Mouse (Mus musculus): ENCODE data around the gene Myt1l.

Myt1l gene

DNA sequence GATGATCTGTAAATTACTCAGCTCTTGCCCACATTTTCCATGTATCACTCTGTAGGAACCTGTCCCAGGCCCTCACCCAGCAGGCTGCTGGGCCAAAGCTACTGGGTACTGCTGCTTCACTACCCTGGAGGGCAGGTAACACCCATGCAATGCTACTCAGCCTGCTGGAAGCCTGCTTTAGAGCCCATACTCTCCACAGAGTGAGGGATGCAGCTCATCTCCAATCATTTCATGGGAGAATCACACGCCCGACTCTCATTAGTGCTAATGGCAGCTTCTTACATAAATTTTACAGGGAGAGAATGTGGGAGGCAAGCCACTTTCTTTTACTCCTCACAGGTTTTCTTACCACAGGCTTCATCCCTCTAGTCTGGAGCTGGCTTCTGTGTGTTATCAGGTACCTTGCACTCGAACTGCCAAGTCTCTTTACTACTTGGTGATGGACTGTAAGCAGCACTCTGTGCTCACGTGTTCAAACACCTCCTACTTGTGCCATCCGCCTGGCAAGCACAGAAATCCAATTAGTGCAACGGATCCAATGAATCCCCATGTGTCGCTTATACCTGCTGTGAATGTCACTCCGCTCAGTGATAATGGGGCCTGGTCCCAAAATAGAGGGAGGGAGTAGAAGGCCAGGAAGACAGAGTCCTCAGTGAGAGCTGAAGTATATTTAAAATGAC is 212.3 kb downstream of the Myt1l start:
- DNase-seq: no peak

DNA sequence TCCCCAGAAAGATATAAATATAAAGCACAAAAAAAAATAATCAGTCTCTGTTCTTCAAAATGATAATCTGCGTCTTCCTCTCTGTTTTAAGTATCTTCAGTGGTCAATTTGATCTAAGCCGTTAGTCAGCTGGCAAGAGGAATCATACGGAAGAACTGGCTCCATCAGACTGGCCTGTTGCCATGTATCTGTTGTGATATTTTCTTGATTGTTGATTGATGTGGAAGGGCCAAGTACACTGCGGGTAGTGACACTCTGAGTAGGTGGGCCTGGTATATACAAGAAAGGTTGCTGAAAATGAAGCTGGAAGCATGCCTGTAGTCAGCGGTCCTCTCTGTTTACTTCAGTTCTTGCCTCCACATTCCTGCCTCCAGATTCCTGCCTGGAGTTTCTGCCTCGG is 213.0 kb downstream of the Myt1l start:
- no peak for DNase-seq

DNA sequence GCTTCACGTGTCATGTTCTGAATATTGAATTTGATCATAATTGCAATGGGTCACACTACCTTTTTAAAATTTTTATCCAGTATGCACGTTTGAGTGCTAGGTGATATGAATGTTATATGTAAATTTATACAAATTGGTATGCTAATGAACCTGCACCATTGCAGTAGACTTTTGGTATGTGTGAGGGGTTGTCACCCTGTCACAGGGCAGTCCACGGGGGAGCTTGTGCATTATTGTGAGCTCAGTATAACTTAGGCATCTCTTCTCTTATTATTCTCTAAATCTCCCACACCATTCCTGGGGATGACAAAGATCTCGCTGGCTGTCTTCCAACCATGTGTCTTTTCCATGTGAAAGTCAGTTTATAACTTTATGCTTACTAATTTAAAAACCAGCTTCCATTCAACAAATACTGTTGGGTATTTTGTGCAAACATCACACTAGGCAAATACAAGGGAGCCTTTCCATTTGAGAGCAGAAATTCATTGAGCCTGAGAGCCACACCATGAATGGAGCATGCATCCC is 222.5 kb downstream of the Myt1l start:
- no peak for DNase-seq

DNA sequence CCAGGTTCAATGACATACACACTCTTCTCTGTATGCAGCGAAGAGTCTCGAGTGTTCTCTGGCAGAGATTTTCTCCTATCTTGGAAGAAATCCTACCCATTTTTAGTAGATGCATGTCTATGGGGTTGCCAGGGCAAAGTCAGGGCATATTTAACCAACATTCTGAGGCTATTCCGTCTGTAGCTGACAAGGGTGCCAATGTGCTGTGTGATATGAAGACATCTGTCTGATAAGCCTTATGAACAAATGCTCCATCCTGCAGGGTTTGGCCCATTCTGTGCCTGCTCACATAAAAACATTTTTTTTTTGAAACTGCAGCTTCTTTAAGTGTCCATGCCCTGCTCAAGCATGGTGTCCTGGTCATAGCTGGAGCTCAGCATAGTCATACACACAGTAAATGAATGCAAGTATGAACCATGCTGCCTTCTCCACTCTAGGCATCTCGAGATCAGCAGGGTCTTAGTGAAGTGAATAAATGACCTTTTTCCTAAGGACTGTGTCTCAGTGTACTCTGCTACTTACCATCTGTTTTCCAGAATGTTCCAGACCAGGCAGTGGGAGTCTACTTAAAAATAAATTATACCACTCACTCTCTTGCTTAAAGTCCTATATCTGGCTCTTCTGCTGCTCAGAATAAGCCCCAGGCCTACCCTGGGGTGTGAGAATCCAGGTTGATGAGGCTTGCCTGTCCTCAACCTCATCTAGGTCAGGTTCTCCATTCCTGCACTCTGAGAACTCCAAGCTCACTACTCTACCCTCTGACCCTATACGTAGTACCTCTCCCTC is 227.1 kb downstream of the Myt1l start:
- DNase-seq: no peak

DNA sequence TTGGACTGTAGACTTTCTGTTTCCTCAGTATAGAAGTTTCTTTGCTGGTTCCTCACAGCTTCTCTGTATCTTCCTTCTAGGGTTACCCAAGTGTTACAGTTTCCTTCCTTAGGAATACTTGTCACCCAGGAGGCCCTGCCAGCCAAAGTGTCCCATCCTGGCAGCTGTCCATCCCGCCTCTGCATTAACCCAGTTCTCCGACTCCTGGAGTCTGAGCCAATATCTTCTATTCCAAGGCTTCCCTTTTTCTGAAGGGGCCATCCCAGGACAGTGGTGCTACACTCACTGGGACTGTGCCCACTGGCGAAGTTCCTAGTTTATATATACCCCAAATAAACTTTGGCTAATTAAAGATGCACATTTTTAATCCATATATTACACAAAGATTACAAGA is 227.7 kb downstream of the Myt1l start:
- no peak for DNase-seq

DNA sequence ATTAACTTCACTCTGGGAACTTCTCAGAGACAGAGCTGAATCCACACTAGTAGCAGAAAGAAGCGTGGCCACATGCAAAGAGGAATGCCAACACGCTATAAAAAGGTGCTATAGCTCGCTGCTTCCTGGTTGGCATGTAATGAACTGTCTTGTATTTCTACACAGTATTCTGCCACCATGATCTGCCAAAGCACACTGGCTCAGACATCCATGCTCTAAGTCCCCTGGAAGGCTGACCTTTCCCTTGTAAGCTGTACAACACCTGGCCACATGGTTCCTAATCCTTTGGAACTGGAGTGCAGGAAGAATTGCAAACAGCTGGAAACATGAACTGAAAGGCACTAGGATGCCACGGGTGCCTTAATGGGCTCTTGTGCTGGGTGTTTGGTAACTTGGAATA is 232.4 kb downstream of the Myt1l start:
- DNase-seq: no peak

DNA sequence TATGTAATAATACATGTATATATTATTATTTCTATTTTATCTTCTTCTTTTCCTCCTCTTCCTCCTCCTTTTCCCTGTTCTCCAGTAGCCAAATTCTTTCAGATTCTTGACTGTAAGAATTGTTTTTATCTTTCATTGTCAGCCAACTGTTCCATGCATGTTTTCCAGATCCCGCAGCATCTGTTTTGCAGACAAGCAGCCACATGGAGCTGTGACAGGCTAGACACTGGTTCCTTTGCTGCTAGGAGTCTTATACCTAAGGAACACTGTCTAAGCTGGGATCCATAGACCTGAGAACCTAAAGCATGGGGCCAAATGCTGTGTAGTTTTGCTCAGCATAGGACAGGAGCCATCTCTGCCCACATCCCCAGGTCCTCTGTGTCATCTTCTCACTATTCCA is 238.0 kb downstream of the Myt1l start:
- DNase-seq: no peak

DNA sequence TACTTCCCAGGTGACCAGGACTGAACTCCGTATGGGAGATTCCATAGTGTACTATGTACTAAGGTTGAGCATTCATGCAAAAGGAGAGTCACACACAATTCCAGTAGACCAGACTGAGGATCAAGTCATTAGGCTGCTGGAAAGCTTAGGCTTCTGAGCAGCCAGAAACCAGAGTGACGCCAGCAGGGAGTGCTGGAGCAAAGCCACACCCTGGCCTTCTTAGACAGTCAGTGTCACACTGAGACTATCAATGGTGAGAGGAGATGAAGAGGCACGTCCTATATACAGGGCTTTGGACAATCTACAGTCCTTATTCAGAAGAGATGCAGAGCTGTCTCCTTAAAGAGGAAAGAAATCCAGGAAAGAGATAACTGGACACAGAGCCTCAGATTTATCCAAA is 243.6 kb downstream of the Myt1l start:
- DNase-seq: no peak

DNA sequence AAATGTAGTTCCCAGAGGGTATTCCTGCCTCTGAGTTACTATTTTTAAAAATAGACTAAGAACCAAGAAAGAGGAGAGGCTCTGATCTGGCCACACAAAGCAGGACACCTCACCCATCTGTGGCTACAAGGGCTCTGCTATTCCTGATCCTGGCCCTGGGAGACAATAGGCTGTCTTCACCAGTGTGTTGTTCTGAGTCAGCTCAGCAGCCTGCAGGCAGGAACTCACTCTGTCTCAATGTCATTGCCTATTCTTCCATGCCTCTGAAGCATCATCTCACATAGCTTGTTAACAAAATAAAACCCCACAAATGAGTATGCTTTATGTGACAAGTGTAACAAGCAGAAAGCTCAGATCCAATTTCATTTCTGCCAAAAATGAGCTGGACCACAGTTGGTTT is 244.2 kb downstream of the Myt1l start:
- no peak for DNase-seq

DNA sequence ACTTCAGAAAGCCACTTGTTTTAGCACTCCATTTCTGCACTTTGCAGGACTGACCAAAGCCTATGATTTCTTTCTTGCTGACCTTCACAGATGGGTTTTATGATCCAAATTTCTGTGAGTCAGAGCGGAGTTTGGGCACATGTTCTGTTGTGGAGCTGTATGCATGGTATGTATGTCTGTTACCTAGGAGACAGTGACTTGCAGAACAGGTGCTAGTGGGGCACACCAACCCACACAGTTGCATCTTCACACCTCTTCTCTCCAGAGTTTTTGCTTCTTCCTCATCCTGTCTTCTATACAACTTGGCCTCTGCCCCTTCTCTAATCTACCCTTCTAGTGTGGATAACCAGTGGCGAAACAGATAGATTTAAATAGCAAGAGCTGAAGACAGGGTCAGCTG is 250.7 kb downstream of the Myt1l start:
- no peak for DNase-seq

DNA sequence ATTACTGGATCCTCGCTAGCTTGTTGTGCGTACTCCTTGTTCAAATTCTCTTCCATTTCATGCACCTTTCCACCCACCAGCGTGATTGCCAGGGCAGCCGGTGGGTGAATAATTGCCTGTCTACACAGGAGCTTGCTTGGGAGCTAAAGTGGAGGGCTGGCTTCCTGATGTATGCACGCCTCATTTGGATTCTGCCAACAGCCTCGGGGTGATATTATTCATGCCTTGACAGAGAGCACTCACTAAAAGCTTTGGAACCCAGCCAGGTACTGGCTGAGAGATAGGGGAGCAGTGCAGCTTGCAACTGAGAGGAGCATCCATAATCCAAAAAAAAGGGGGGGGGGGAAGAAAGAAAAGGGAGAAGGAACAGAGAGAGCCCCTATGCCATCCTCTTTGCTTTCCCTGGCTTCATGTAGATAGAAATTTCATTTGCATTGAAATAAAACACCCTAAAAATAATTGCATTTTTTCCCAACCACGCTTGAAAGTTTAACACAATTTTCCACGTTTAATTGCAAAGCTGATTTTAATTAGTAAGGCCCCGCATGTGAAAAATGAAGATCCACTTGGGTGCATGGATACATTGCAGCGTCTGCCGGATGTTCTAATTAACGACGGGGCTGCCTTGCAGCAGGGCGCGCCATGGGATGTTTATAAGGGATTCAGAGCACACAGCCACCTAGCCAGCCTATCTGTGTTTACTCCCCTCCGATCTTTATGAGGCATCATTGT is 261.3 kb downstream of the Myt1l start:
- no peak for DNase-seq

DNA sequence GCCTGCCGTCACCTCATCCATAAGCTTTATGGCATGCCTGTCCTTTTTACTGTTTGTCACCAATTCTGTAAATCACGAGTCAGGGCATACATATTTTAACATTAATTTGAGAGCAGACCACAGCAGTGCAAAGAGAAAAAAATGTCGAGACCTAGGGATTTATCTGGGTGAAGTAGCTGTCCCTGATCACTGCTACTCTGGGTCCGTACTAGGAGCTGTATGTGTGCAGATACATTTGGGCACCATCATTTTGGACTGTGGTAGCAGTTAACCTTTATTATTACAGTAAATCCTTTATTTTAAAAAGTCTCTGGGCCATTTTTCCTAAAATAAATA is 261.8 kb downstream of the Myt1l start:
- no peak for DNase-seq

DNA sequence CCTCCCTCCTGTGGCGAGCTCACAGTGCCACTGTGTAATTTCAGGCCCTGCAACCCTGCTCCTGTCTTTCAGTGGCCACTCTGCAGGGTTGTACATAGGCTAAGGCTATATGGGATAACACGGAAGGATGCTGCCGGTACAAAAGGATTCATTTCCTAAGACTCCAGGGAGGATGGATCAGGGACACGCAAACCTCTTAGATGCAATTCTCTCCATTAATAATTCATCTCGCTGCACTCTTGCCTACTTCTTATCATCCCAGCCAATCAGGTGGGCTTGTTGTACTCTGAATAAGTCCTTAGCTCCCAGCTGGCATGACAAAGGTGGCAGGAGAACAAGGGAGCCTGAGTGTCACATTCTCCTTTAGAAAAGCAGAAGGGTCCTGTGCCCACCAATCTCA is 264.8 kb downstream of the Myt1l start:
- DNase-seq: no peak

DNA sequence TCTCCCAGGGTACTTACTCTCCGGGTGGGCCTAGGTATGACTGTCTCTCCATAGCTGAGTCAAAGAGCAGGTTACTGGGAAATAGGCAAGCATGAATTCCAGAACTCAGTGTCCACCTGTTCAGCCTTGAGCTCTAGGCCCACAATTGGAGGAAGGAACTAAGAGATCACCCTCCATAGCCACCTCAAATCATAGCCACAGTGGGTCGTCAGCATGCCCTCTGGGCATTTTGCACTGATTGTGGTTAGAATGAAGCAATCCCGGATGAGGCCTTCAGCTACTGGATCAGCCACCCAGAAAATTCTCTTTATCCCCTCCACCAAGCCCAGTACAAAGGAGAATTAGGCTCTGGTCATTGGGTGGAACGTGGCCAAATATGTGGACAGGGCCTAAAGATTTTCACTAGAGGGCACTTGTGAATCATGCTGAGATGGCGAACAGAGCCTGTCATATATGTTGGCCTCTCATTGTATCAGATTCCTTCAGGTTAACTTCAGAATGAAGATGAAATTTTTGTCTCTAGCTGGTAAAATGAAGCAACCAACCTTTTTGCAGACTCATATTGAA is 267.0 kb downstream of the Myt1l start:
- DNase-seq: no peak

DNA sequence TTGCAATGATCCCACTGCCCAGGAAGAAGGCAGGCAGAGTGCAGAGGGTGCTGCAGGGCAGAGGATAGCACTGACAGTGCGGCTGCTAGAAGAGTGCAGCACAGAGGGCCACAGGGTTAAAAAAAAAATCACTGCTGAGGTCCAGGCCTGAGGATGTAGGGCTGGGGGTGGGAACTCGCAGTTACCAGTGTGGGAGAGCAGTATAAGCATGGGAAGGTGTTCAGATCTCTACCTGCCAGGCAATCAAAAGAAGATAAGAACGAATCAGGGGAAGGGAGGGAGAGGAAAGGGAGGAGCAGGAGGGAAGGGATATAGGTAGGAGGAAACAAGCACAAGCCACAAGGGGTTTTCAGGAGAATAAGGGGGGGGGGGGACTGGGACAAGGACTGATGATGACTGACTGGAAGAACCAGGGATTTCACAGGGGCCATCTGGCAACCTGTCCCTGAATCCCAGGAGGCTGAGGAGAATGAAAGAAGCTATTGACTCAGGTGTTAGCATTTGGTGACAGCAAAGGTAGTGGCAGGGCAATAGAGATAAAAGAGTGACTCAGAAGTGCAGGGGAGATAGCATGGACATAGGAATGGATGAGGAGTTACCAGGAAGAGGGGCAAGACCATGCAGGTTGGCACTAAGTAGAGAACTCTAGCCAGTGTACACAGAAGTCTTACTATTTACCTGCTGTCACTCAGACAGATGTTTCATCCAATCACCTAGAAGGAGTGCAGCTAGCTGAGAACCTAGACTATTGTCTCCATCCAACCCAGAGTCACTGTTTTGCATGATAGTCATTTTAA is 270.6 kb downstream of the Myt1l start:
- no peak for DNase-seq

DNA sequence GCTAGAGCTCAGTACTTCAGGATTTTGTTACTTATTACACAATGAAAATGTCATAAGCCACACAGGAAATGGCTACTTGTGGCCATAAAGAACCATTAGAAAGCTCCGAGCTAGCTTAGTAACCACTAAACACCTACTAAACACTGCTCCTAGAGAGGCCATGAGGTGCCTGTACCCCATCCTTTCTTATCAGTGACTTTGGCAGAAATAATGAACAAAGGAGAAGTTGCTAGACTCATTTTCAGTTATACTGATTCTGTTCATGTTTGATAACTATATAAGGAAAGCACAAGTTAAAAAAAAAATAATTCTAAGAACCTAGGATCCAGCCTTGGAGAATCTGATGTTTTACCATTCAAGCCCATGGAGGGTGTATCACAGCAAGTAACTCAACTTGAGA is 278.2 kb downstream of the Myt1l start:
- DNase-seq: no peak

DNA sequence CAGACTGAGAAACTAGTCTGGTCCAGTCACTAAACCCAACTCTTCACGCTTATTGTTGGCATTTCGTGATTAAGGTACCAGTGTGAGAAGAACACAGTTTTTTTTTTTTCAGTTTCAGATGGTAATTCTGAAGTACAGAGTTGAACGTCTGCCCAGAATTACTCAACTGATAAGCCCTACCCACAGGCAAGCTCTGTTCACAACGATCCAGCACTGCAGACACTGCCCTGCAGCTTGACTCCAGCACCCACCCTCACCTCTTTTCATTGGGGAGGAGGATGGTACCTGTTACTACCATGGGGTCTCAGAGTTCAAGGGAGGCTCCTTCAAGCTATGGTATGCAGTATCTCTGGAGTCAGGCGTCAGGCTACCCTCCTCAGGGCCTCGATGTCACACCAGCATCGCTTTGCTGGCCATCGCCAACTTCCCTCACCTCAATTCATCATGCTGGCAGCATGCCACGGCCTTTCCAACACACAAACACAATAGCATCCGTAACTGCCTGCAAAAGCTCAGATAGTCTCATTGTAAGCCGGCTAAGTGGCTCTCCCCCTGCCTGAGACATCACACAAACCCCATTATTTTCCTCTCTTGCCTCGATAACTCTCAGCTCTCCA is 281.5 kb downstream of the Myt1l start:
- no peak for DNase-seq

DNA sequence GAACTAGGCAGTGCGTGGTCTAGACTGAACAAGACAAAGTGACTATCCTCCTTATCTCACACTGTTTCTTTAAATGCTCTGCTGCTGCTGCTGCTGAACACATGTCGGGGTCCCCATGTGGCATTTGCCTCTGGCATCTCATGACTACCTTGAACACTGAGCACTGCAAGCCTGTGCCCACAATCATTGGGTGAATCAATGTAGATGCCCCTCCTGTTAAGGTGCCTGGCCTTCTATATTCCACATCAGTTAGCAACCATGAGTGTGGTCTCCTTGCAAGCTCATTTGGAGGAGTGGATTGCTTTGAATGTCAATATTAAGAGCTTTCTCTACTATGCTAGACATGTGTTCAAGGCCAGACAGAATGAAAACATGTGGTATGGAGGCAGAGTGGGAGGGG is 287.3 kb downstream of the Myt1l start:
- no peak for DNase-seq

DNA sequence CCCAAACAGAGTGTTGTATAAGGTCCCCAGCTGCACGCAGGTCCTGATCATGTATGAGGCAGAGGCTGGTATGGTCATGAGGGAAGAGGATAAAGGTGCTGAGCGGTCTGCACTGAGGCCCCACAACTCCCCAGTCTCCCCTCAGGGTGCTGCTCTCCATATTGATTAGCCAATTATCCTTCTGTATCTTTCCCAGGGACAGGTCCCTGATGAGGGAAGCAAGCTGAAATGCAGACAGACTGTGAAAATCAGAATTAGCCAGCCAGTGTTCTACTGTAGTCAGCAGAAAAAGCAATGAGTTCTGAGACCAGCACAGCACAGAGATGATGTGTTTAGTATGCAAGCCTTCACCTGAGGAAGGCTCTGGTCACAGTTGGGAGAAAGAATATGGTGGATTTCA is 287.9 kb downstream of the Myt1l start:
- DNase-seq: no peak

DNA sequence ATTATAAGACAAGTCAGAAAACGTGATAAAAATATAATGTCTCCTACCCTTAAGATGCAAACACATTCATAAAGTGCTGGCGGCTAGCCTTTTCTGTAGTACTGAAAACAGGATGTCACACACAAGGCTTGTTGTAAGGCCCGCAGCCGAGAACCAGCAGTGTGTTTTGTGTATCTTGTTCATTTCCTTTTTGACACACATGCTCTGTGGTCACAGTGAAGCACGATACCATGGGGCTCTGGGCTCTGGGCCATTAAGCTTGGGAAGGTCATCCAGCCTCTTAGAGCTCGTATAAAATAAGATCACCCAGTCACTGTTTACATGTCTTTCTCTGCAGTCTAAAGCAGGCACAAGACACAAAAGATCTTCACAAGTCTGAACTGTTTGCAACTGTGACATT is 288.6 kb downstream of the Myt1l start:
- DNase-seq: no peak

DNA sequence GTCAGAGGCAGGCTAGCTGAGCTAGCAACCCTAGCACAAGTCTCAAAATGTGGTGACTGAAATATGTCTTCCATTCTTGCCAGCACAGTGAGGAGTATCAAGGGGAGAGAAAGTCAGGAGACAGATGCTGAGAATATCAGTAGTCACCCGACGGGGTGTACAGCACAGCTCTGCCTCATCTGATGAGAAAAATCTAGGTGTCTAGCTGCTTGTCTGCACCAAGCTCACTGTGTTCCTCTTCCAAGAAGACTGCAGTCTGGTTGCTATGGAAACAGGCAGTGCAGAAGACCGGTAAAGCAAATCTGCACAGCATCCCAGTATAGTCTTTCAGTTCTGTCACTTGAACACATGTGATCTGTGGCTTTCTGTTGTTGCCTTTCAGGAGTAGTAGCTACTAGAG is 294.0 kb downstream of the Myt1l start:
- DNase-seq: no peak

DNA sequence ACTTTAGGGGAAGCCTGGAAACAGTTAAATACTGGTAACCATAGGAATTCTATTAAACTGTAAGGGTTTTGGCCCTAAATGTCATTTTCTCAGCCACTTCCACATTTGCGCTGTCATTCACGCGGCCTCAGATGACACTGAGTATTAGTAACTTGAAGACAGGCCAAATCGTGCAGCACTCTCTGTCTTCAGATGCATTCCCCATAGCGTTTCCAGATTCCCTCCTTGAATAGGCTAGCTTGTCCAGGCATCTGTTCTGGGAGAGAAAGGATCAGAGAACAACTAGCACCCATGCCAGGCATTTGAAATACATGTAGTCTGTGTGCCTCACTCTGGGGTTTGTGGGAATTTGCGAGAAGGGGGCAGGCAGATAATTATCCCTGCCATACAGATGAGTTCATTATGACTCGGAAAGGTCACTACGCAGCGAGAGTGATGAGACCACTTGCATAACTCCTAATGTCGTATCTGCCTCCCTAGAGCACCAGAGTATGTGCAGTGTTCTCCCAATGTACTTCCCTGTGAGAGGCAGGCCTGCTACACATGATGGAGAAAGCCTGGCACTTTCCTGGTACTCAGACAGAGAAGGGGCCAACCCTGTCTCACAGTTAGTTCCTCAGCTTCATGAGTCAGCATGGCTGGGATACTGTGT is 295.7 kb downstream of the Myt1l start:
- no peak for DNase-seq
